Mouse (Mus musculus): ENCODE measurements around the gene Aqp7.
"Not testable (repeated sequence)": the region's sequence is repeated elsewhere in the genome, so short reads cannot be mapped to it uniquely, and the experiment has no call there.

The Aqp7 gene

GRCm38 (mm10) chr4:41047524-41048271, at the start of gene Aqp7:
TSS of gene Aqp7 (minus strand) at chr4:41048139.
- no peak for DNase-seq (ENCODE audit: low spot score in 2 of 2)

- DNase-seq (ENCODE audit: low spot score in 2 of 2) = no peak
Observed at GRCm38 (mm10) chr4:41097381-41097780, 49.4 kb upstream of the Aqp7 start.

GRCm38 (mm10) chr4:41096794-41097193, 48.9 kb upstream of the Aqp7 start:
- no peak for DNase-seq (ENCODE audit: low spot score in 2 of 2)

GRCm38 (mm10) chr4:41096169-41096568, 48.2 kb upstream of the Aqp7 start:
- DNase-seq (ENCODE audit: low spot score in 2 of 2) = no peak

GRCm38 (mm10) chr4:41094361-41094760, 46.4 kb upstream of the Aqp7 start:
- no peak for DNase-seq (ENCODE audit: low spot score in 2 of 2)

- DNase-seq (ENCODE audit: low spot score in 2 of 2) = no peak
Observed at GRCm38 (mm10) chr4:41092958-41093357, 45.0 kb upstream of the Aqp7 start.

- no peak for DNase-seq (ENCODE audit: low spot score in 2 of 2)
Observed at GRCm38 (mm10) chr4:41091391-41091790, 43.5 kb upstream of the Aqp7 start.

GRCm38 (mm10) chr4:41089705-41090104, 41.8 kb upstream of the Aqp7 start:
- no peak for DNase-seq (ENCODE audit: low spot score in 2 of 2)

GRCm38 (mm10) chr4:41089189-41089588, 41.2 kb upstream of the Aqp7 start:
- DNase-seq (ENCODE audit: low spot score in 2 of 2) = no peak

- DNase-seq (ENCODE audit: low spot score in 2 of 2) = no peak
Observed at GRCm38 (mm10) chr4:41087459-41088298, 39.7 kb upstream of the Aqp7 start.

- DNase-seq (ENCODE audit: low spot score in 2 of 2) = no peak
Observed at GRCm38 (mm10) chr4:41086947-41087346, 39.0 kb upstream of the Aqp7 start.

- DNase-seq (ENCODE audit: low spot score in 2 of 2) = no peak
Observed at GRCm38 (mm10) chr4:41084819-41085218, 36.9 kb upstream of the Aqp7 start.

- not testable (repeated sequence) for DNase-seq (ENCODE audit: low spot score in 2 of 2)
Observed at GRCm38 (mm10) chr4:41082803-41083202, 34.9 kb upstream of the Aqp7 start.

- no peak for DNase-seq (ENCODE audit: low spot score in 2 of 2)
Observed at GRCm38 (mm10) chr4:41081733-41082132, 33.8 kb upstream of the Aqp7 start.

- no peak for DNase-seq (ENCODE audit: low spot score in 2 of 2)
Observed at GRCm38 (mm10) chr4:41078726-41079125, 30.8 kb upstream of the Aqp7 start.

GRCm38 (mm10) chr4:41074461-41074860, 26.5 kb upstream of the Aqp7 start:
- no peak for DNase-seq (ENCODE audit: low spot score in 2 of 2)

GRCm38 (mm10) chr4:41073008-41073817, 25.3 kb upstream of the Aqp7 start:
- no peak for DNase-seq (ENCODE audit: low spot score in 2 of 2)

- DNase-seq (ENCODE audit: low spot score in 2 of 2) = no peak
Observed at GRCm38 (mm10) chr4:41071500-41072429, 23.8 kb upstream of the Aqp7 start.

- no peak for DNase-seq (ENCODE audit: low spot score in 2 of 2)
Observed at GRCm38 (mm10) chr4:41065196-41065595, 17.3 kb upstream of the Aqp7 start.

GRCm38 (mm10) chr4:41063894-41064673, 16.1 kb upstream of the Aqp7 start:
- no peak for DNase-seq (ENCODE audit: low spot score in 2 of 2)
